Mouse (Mus musculus) lung, postnatal 0 days (tissue): ENCODE results near the gene Efcc1. TPM values are rescaled to one million over a fixed set of nuclear protein-coding genes. Genes with fewer than 3 reads are reported as not detected.

Source experiments
- ATAC-seq: fragments of 200-750 bp; cut with Nextera tagmentation; 2 replicates; pipeline ENCODE4 v1.8.0; 2017; ENCODE audit warnings: moderate library complexity
- DNase-seq: peaks from one replicate; pipeline ENCODE4 v3.0.0-alpha.2; 2016; ENCODE audit warnings: low spot score
- H3K27ac ChIP-seq: fragments of 300-500 bp; sonication (generic); 2 replicates; pipeline ENCODE4 v1.5.1; 2014; ENCODE audit warnings: antibody characterized with exemption, mild to moderate bottlenecking, low read length, mixed read lengths
- H3K27me3 ChIP-seq: fragments of 300-500 bp; sonication (generic); replicated peaks from 2 replicates; pipeline ENCODE4 v1.6.1; 2014; ENCODE audit warnings: low read length, mixed read lengths; ENCODE audit not compliant: insufficient read depth
- H3K36me3 ChIP-seq: fragments of 300-500 bp; sonication (generic); 2 replicates; pipeline ENCODE4 v1.6.1; 2014; ENCODE audit warnings: low read length, mixed read lengths; ENCODE audit not compliant: insufficient read depth
- H3K4me1 ChIP-seq: fragments of 300-500 bp; sonication (generic); 2 replicates; pipeline ENCODE4 v1.6.1; 2014; ENCODE audit warnings: antibody characterized with exemption, low read depth, low read length, mixed read lengths; ENCODE audit not compliant: insufficient read depth
- H3K4me2 ChIP-seq: fragments of 300-500 bp; sonication (generic); replicated peaks from 2 replicates; pipeline ENCODE4 v1.6.1; 2014; ENCODE audit warnings: low read depth, mild to moderate bottlenecking, low read length, moderate library complexity, mixed read lengths
- H3K4me3 ChIP-seq: fragments of 300-500 bp; sonication (generic); 2 replicates; pipeline ENCODE4 v1.5.1; 2014; ENCODE audit warnings: low read depth, low read length
- H3K9ac ChIP-seq: fragments of 300-500 bp; sonication (generic); replicated peaks from 2 replicates; pipeline ENCODE4 v1.6.1; 2014; ENCODE audit warnings: low read depth, mild to moderate bottlenecking
- H3K9me3 ChIP-seq: fragments of 300-500 bp; sonication (generic); 2 replicates; pipeline ENCODE4 v1.6.1; 2016; ENCODE audit warnings: low read length, mixed read lengths
- CTCF ChIP-seq: IDR thresholded peaks from 2 replicates; pipeline ENCODE4 v1.5.1; 2016; ENCODE audit warnings: antibody characterized with exemption, mild to moderate bottlenecking
- EP300 ChIP-seq: IDR thresholded peaks from 2 replicates; pipeline ENCODE4 v1.6.1; 2016; ENCODE audit warnings: antibody characterized with exemption, mild to moderate bottlenecking, control low read depth
- WGBS: fragments of 180-500 bp; shearing (Covaris S2); extraction: QIAGEN DNeasy Blood & Tissue Kit; methylation state at CpG from one replicate; pipeline ENCODE4 v1.1.7; 2014; 5-methylcytosine and 5-hydroxymethylcytosine counted together
- polyA plus RNA-seq: library from polyadenylated mRNA; unstranded; fragments of >200 nt; fragmentation: Nextera tagmentation; extraction: Ambion mirVana; gene quantifications from 2 replicates; pipeline ENCODE4 v1.2.1, GENCODE M21; 2015

Efcc1 gene
- polyA plus RNA-seq, 1 experiment from 2014 or later, result 4.0 TPM

DNA sequence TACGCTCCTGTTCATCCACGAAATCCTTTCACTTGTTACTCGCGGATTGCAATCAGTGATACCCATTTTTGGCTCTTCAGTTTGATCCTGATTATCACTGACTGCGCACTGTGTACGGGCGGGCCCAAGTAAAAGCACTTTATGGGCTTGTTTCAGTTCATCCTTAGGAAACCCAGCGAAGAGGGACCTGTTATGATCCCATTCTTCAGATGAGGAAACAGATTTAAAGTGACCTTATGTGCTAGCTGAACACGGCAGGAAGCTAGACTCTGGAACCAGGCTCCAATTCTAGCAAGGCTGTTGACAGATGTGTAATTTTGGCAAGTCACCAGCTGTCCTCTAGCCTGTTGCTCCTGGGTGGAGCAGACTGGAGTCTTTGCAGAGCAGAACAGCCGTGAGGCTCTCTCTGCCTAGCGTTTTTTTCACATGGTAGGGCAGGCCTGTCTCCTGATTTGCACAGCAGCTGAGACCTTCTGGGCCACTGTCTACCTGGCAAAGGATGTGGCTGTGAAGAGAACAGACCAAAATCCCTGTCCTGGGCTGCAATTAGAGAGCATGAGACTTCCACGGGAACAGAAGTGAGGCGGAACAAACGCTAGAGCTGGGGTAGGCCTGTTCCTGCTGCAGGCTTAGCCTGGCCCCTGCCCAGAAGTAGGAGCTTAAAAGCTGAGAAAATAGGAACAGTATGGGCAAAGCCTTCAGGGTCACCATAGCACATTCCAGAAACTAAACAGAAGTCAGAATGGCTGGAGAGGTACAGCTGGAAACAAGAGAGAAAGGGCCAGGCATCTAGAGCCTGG is 2.7 kb downstream of the Efcc1 start:
- no peaks in the 10 kb centered on the region for H3K36me3 ChIP-seq
- DNase-seq (peak; percentile 80), ATAC-seq (peak; percentile 40)
- H3K9me3 ChIP-seq, result no peaks in the 10 kb centered on the region
- TF ChIP-seq EP300, result 0 out of 2 replicates have a peak, but pooled peaks have one; percentile 32
- TF ChIP-seq CTCF, result no peak
- H3K4me2 ChIP-seq, result peak overlapping the region; percentile 74
- 29% methylated on average over 14 of the region's 14 CpGs for WGBS
- no peak overlapping the region for H3K9ac ChIP-seq
- H3K4me3 ChIP-seq, result peak overlapping the region; percentile 41; the same call in 1 of the 2 replicates
- peak overlapping the region; percentile 60 for H3K27ac ChIP-seq
- peaks cover 18% of the 10 kb centered on the region; the same call in 1 of the 2 replicates for H3K27me3 ChIP-seq
- peaks cover 20% of the 10 kb centered on the region for H3K4me1 ChIP-seq

DNA sequence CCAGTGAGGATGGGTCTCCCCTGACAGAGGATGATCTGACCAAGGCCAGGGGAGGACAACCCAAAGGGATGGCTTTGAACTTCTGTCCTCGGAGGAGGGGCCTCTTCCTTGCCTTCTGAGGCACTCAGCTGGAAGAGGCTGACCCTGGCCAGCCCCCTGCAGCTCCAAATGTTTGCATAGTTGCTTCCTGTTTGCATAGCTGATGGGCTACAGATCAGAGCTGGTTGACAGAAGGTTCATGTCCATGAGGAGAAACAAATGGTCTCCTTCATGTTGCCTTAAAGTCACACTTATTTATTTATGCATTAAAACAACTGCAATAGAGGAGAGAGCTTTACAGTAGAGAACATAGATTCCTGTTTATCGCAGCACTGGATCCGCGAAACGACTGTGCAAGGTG is 3.5 kb downstream of the Efcc1 start:
- no peak for TF ChIP-seq CTCF
- peak; percentile 70; the same call in 1 of the 2 replicates for TF ChIP-seq EP300
- WGBS, result 22% methylated on average over 5 of the region's 5 CpGs
- ATAC-seq (peak; percentile 79), DNase-seq (peak; percentile 86)
- H3K27ac ChIP-seq, result 0 out of 2 replicates have a peak overlapping the region, but pooled peaks have one; percentile 60
- no peak overlapping the region for H3K4me2 ChIP-seq
- no peaks in the 10 kb centered on the region for H3K9me3 ChIP-seq
- peaks cover 18% of the 10 kb centered on the region; the same call in 1 of the 2 replicates for H3K27me3 ChIP-seq
- no peak overlapping the region for H3K9ac ChIP-seq
- peaks cover 20% of the 10 kb centered on the region for H3K4me1 ChIP-seq
- no peaks in the 10 kb centered on the region for H3K36me3 ChIP-seq
- H3K4me3 ChIP-seq, result no peak overlapping the region

DNA sequence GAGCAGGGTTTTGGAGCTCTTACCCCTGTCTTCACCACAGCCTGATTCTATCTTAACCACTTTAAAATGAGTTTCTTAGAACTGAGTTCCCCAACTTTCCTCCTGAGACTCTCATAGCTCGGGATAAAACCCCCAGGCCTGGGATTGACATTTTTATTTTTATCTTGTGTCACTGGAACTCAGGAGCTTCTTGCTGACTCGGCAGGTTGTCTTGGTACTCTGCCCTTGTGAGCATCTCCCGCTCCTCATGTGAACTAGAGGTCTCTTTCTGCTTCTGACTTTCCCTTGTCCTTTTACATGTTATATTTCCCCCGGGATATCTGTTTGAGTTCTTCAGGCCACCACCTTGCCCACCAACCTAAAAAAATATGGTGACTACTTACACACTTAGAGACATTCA is 6.3 kb downstream of the Efcc1 start:
- H3K27me3 ChIP-seq, result 0 out of 2 replicates have a peak, but pooled peaks cover under 1% of the 10 kb centered on the region
- no peak for ATAC-seq
- DNase-seq, result no peak
- no peak overlapping the region for H3K9ac ChIP-seq
- H3K9me3 ChIP-seq, result no peaks in the 10 kb centered on the region
- no peaks in the 10 kb centered on the region for H3K36me3 ChIP-seq
- peaks cover 12% of the 10 kb centered on the region for H3K4me1 ChIP-seq
- WGBS, result 82% methylated on average over 4 of the region's 4 CpGs
- no peak overlapping the region for H3K4me3 ChIP-seq
- TF ChIP-seq EP300, result no peak
- no peak for TF ChIP-seq CTCF
- no peak overlapping the region for H3K27ac ChIP-seq
- no peak overlapping the region for H3K4me2 ChIP-seq

DNA sequence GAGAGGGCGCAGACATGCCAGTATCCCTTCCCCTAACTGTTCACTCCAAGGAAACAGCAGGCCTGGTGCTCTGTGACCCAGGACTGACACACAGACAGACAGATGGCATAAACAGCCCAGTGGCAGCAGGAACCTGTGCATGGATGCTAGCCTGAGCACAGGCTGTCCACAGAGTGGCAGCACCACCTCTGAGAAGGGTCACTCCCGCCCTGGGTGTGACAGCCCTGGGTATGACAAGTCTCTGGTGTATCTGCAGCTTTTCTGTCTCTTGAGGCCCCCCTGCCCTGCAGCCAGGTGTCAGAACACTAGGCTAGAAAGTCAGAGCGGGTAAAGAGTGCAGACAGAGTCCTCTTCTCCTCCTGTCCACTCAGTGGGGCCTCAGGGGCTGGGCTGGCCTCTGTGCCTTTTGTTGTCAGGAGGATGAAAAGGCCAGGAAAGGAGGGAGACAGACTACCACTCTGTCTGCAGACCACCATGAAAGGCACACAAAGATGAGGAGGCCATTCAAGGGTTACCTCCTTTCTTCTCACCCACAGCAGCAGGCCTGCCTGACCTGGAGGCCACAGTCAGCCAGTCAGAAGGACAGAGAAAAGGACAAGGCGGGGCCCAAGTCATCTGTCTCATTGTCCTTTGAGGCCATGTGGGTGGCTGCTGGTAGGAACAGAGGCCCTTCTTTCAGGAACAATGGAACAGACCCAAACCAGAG is 7.4 kb downstream of the Efcc1 start:
- ATAC-seq (no peak), DNase-seq (no peak)
- no peaks in the 10 kb centered on the region for H3K9me3 ChIP-seq
- H3K4me2 ChIP-seq, result no peak overlapping the region
- H3K4me1 ChIP-seq, result peaks cover 7% of the 10 kb centered on the region; the same call in 1 of the 2 replicates
- H3K27ac ChIP-seq, result no peak overlapping the region
- H3K27me3 ChIP-seq, result no peaks in the 10 kb centered on the region
- 70% methylated on average over 4 of the region's 4 CpGs for WGBS
- H3K36me3 ChIP-seq, result no peaks in the 10 kb centered on the region
- TF ChIP-seq CTCF (peak; percentile 19; the same call in 1 of the 2 replicates), EP300 (no peak)
- no peak overlapping the region for H3K9ac ChIP-seq
- no peak overlapping the region for H3K4me3 ChIP-seq

DNA sequence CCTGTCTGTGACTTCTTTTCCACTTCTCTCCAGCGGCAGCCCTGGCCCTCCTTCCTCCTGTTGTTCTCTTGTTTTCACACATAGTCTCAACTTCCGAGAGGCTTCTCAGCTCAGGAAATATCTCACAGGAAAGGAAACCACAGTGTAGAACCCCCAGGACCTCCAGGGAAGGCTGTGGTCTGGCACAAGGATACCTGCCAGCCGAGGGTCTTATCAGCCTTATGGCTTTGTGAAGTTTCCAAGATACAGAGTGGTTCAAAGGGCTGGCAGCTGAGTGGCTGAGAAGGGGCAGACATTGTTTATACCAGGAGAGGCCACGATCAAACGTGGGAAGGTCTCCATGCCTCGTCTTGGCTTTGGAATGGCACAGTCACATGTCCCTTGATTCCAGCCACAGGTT is 9.2 kb downstream of the Efcc1 start:
- no peak overlapping the region for H3K4me3 ChIP-seq
- DNase-seq (no peak), ATAC-seq (no peak)
- H3K27me3 ChIP-seq, result no peaks in the 10 kb centered on the region
- H3K9ac ChIP-seq, result no peak overlapping the region
- no peak overlapping the region for H3K27ac ChIP-seq
- H3K4me2 ChIP-seq, result no peak overlapping the region
- TF ChIP-seq EP300 (no peak), CTCF (no peak)
- 18% methylated on average over 6 of the region's 6 CpGs for WGBS
- H3K4me1 ChIP-seq, result no peaks in the 10 kb centered on the region; the same call in 1 of the 2 replicates
- no peaks in the 10 kb centered on the region for H3K9me3 ChIP-seq
- H3K36me3 ChIP-seq, result no peaks in the 10 kb centered on the region

DNA sequence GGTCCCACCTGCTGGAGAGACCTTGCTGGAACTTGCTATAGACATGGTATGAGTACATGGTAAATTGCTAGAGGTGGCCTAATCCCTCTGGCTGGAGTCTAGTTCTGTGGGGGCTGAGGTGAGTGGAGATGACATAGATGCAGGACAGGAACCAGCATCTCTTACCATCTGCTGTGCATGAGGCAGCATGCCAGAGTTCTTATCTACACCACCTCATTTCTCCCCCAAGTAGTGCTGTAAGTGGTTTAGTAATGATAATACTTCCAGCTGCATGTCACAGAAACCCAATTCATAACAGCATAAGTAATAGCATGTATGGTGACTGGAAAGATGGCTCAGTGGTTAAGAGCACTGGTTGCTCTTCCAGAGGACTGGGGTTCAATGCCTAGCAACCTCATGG is 9.8 kb downstream of the Efcc1 start:
- no peak for DNase-seq
- no peak for TF ChIP-seq CTCF
- no peak for TF ChIP-seq EP300
- H3K9ac ChIP-seq, result no peak overlapping the region
- no peaks in the 10 kb centered on the region for H3K27me3 ChIP-seq
- no peak overlapping the region for H3K27ac ChIP-seq
- no peak overlapping the region for H3K4me2 ChIP-seq
- H3K4me1 ChIP-seq, result no peaks in the 10 kb centered on the region; the same call in 1 of the 2 replicates
- H3K9me3 ChIP-seq, result no peaks in the 10 kb centered on the region
- H3K4me3 ChIP-seq, result no peak overlapping the region
- ATAC-seq, result no peak
- H3K36me3 ChIP-seq, result no peaks in the 10 kb centered on the region
